Mouse (Mus musculus) small intestine, adult 10 weeks (tissue): Measurements from ENCODE around the gene Aox3. TPM values are rescaled to one million over a fixed set of nuclear protein-coding genes. Genes with fewer than 3 reads are reported as not detected.

ENCODE experiments used
- polyA plus RNA-seq: library from polyadenylated mRNA; stranded (reverse); fragments of 350-450 nt; fragmentation: Illumina TruSeq; extraction: RNeasy Lipid Tissue Mini Kit (QIAGEN cat#74804); gene quantifications from one replicate; pipeline ENCODE4 v1.2.3, GENCODE M21; 2014; ENCODE audit warnings: low replicate concordance

The Aox3 gene
- polyA plus RNA-seq, result 0.59 TPM

DNA sequence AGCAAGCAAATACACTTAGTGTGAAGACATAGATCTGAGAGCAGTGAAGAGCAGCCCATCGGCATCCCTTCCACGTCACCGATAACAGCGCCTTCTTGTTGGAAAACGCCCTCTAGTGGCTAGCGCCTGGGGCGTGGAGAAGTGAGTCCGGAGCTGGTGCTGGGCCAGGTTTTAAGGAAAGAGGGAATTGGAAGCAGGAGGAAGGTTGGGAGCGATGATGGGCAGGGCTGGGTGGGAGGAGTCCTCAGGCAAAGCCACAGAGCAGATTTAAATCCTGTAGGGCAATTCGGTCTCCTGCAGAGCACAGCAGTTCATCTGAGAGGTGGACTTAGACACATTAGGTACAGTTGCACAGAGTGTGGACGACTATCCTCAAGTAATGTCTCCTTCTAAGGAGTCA lies at the start of gene Aox3:
Gene Aox3, plus strand, starts transcription at position 251 of the 400 bp plus-strand sequence.

DNA sequence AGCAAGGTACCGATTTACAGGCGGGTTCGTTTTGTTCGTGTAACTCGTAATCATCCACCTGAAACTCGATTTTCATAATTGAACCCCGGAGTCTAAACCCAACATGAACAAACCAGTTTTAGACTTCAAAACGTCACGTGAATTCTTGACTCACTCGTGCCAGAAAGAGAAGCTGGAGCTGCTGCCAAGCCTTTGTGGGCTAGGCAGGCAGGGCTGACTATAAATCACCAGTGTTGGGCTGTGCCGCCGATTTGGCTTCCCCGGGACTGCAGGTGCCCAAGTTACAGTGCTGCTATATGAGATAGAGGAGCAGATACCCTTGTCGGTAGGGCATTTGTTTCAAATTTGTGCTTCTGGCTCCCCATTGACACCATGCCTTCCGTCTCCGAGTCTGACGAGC lies 97.3 kb downstream of the Aox3 start, which contains the start of gene Aox4:
Gene Aox4, plus strand, starts transcription at position 195 of the 400 bp plus-strand sequence.

Other genes starting within 250 kb of the Aox3 start
- gene Sgo2a, start 117.2 kb upstream of the Aox3 start, polyA plus RNA-seq, result 8.8 TPM
- 8.7 TPM for gene Kctd18, start 94.2 kb upstream of the Aox3 start, polyA plus RNA-seq
- gene Aox1, start 83.2 kb upstream of the Aox3 start, polyA plus RNA-seq, result 0.93 TPM
- not detected for gene Aox4, start 97.3 kb downstream of the Aox3 start, polyA plus RNA-seq
- gene Aox2, start 165.2 kb downstream of the Aox3 start, polyA plus RNA-seq, result 0.07 TPM